Mouse (Mus musculus) heart, postnatal 0 days (tissue): ENCODE data around the gene Tenm2. TPM values are rescaled to one million over a fixed set of nuclear protein-coding genes. Genes with fewer than 3 reads are reported as not detected.

Experiments used
- ATAC-seq: fragments of 200-750 bp; cut with Nextera tagmentation; 2 replicates; pipeline ENCODE4 v1.8.0; 2017; ENCODE audit warnings: low read depth, moderate number of reproducible peaks, moderate library complexity; ENCODE audit not compliant: insufficient read depth
- DNase-seq: peaks from one replicate; pipeline ENCODE4 v3.0.0-alpha.2; 2016; ENCODE audit warnings: low spot score
- H3K27ac ChIP-seq: fragments of 300-500 bp; sonication (generic); 2 replicates; pipeline ENCODE4 v1.5.1; 2014; ENCODE audit warnings: low read depth, mild to moderate bottlenecking
- H3K27me3 ChIP-seq: fragments of 300-500 bp; sonication (generic); 2 replicates; pipeline ENCODE4 v1.6.1; 2014; ENCODE audit warnings: low read length, mixed read lengths; ENCODE audit not compliant: control insufficient read depth, insufficient read depth
- H3K36me3 ChIP-seq: fragments of 300-500 bp; sonication (generic); replicated peaks from 2 replicates; pipeline ENCODE4 v1.6.1; 2014; ENCODE audit warnings: low read length, mixed read lengths; ENCODE audit not compliant: control insufficient read depth, insufficient read depth
- H3K4me1 ChIP-seq: fragments of 300-500 bp; sonication (generic); 2 replicates; pipeline ENCODE4 v1.6.1; 2014; ENCODE audit warnings: antibody characterized with exemption; ENCODE audit not compliant: control insufficient read depth, insufficient read depth
- H3K4me2 ChIP-seq: fragments of 300-500 bp; sonication (generic); 2 replicates; pipeline ENCODE4 v1.6.1; 2014; ENCODE audit warnings: low read depth, mild to moderate bottlenecking, low read length, moderate library complexity
- H3K4me3 ChIP-seq: fragments of 300-500 bp; sonication (generic); 2 replicates; pipeline ENCODE4 v1.5.1; 2014; ENCODE audit warnings: low read depth, low read length
- H3K9ac ChIP-seq: fragments of 300-500 bp; sonication (generic); replicated peaks from 2 replicates; pipeline ENCODE4 v1.6.1; 2014; ENCODE audit warnings: low read depth, low read length, mixed read lengths
- H3K9me3 ChIP-seq: fragments of 300-500 bp; sonication (generic); replicated peaks from 2 replicates; pipeline ENCODE4 v1.6.1; 2016; ENCODE audit warnings: low read length; ENCODE audit not compliant: control insufficient read depth
- CTCF ChIP-seq: IDR thresholded peaks from 2 replicates; pipeline ENCODE4 v1.5.1; 2016; ENCODE audit warnings: antibody characterized with exemption, control low read depth, low read depth
- EP300 ChIP-seq: IDR thresholded peaks from 2 replicates; pipeline ENCODE4 v1.6.1; 2016; ENCODE audit warnings: antibody characterized with exemption, low read depth
- WGBS: fragments of 180-500 bp; shearing (Covaris S2); extraction: QIAGEN DNeasy Blood & Tissue Kit; methylation state at CpG from one replicate; pipeline ENCODE4 v1.1.7; 2014; 5-methylcytosine and 5-hydroxymethylcytosine counted together
- polyA plus RNA-seq: library from polyadenylated mRNA; unstranded; fragments of >200 nt; fragmentation: Nextera tagmentation; extraction: Ambion mirVana; gene quantifications from 2 replicates; pipeline ENCODE4 v1.2.1, GENCODE M21; 2015
- total RNA-seq: library from RNA; depleted of rRNA; stranded (reverse); fragments of >200 nt; gene quantifications from 2 replicates; pipeline ENCODE4 v1.2.3, GENCODE M21; 2014; ENCODE audit warnings: low replicate concordance

Tenm2 gene
- total and polyA plus RNA-seq, 2 experiments from 2014 or later, result 0.14 to 0.95 TPM

- no peak overlapping the region for H3K9ac ChIP-seq
- ATAC-seq (peak; percentile 88), DNase-seq (peak; percentile 83)
- peak overlapping the region; percentile 21 for H3K4me3 ChIP-seq
- 11% methylated on average over 10 of the region's 10 CpGs for WGBS
- TF ChIP-seq EP300, result no peak
- peak; percentile 94 for TF ChIP-seq CTCF
- H3K4me1 ChIP-seq, result peaks cover 8% of the 10 kb centered on the region
- no peaks in the 10 kb centered on the region for H3K27me3 ChIP-seq
- H3K36me3 ChIP-seq, result no peaks in the 10 kb centered on the region
- H3K4me2 ChIP-seq, result peak overlapping the region; percentile 55
- H3K27ac ChIP-seq, result no peak overlapping the region
- H3K9me3 ChIP-seq, result no peaks in the 10 kb centered on the region
These were observed 1014.3 kb downstream of the Tenm2 start for GRCm38 (mm10) chr11:36221271-36221975.

- WGBS, result 0% methylated on average over 5 of the region's 5 CpGs
- no peak for TF ChIP-seq CTCF
- TF ChIP-seq EP300, result peak; percentile 33; the same call in 1 of the 2 replicates
- Histone ChIP-seq H3K27me3 (no peaks in the 10 kb centered on the region), H3K9ac (peak overlapping the region; percentile 34; the same call in 1 of the 2 replicates), H3K9me3 (no peaks in the 10 kb centered on the region), H3K36me3 (no peaks in the 10 kb centered on the region), H3K27ac (peak overlapping the region; percentile 72), H3K4me3 (no peak overlapping the region), H3K4me1 (peaks cover 8% of the 10 kb centered on the region), H3K4me2 (peak overlapping the region; percentile 55)
- peak; percentile 57 for DNase-seq
- ATAC-seq, result peak; percentile 95
These were observed 1015.1 kb downstream of the Tenm2 start for GRCm38 (mm10) chr11:36220651-36221050.

GRCm38 (mm10) chr11:36219586-36219985 is 1016.2 kb downstream of the Tenm2 start:
- Histone ChIP-seq H3K4me3 (no peak overlapping the region), H3K27ac (no peak overlapping the region), H3K9ac (no peak overlapping the region), H3K27me3 (no peaks in the 10 kb centered on the region), H3K4me1 (peaks cover 8% of the 10 kb centered on the region), H3K4me2 (no peak overlapping the region), H3K36me3 (no peaks in the 10 kb centered on the region), H3K9me3 (no peaks in the 10 kb centered on the region)
- ATAC-seq (no peak), DNase-seq (no peak)
- no peak for TF ChIP-seq EP300
- TF ChIP-seq CTCF, result no peak
- WGBS, result 89% methylated on average over 4 of the region's 4 CpGs

- H3K36me3 ChIP-seq, result no peaks in the 10 kb centered on the region
- H3K9ac ChIP-seq, result no peak overlapping the region
- 78% methylated on average over 3 of the region's 3 CpGs for WGBS
- H3K4me1 ChIP-seq, result no peaks in the 10 kb centered on the region
- no peak for ATAC-seq
- DNase-seq, result no peak
- H3K27ac ChIP-seq, result no peak overlapping the region
- H3K4me3 ChIP-seq, result no peak overlapping the region
- H3K9me3 ChIP-seq, result no peaks in the 10 kb centered on the region
- no peak overlapping the region for H3K4me2 ChIP-seq
- TF ChIP-seq CTCF, result no peak
- no peak for TF ChIP-seq EP300
- no peaks in the 10 kb centered on the region for H3K27me3 ChIP-seq
These were observed 1021.2 kb downstream of the Tenm2 start for GRCm38 (mm10) chr11:36214589-36214988.

- Histone ChIP-seq H3K9ac (no peak overlapping the region), H3K27ac (peak overlapping the region; percentile 30; the same call in 1 of the 2 replicates), H3K4me3 (no peak overlapping the region), H3K36me3 (no peaks in the 10 kb centered on the region), H3K4me1 (peaks cover 17% of the 10 kb centered on the region), H3K27me3 (no peaks in the 10 kb centered on the region), H3K4me2 (no peak overlapping the region), H3K9me3 (no peaks in the 10 kb centered on the region)
- DNase-seq, result no peak
- no peak for TF ChIP-seq EP300
- no peak for TF ChIP-seq CTCF
- ATAC-seq, result no peak
- WGBS, result 16% methylated on average over 6 of the region's 6 CpGs
These were observed 1031.4 kb downstream of the Tenm2 start for GRCm38 (mm10) chr11:36204381-36204780.

- Histone ChIP-seq H3K27ac (no peak overlapping the region), H3K4me3 (no peak overlapping the region), H3K36me3 (no peaks in the 10 kb centered on the region), H3K27me3 (no peaks in the 10 kb centered on the region), H3K4me2 (no peak overlapping the region), H3K9ac (no peak overlapping the region), H3K4me1 (peaks cover 17% of the 10 kb centered on the region), H3K9me3 (no peaks in the 10 kb centered on the region)
- ATAC-seq (no peak), DNase-seq (no peak)
- 69% methylated on average over 1 of the region's 1 CpGs for WGBS
- TF ChIP-seq CTCF, result no peak
- no peak for TF ChIP-seq EP300
These were observed 1031.9 kb downstream of the Tenm2 start for GRCm38 (mm10) chr11:36203896-36204295.
